Mouse (Mus musculus): ENCODE data around the gene Best1.

DNA sequence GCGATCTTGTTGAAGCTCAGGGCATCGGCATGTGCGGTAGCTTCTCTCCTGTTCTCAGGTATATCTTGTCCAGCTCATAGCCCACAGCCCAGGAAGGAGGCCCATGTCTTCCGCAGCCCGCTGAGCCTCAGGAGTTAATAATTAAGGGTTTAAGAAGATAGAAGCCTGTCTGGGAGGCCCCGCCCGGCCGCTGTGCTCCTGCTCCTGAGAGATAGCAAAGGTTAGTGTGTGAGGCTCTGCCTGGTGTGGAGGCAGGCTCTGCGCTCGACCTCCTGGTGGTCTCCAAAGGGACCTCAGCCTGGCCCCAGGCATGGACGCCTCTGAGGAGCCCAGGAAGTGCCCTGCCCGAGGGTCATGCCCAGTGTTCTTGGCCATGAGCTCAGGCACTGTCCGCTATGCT lies 13.4 kb upstream of the Best1 start:
- TF ChIP-seq CTCF (IDR thresholded peaks at IDR 0.05; ENCODE audit: borderline replicate concordance, insufficient read depth, low read length) (no peak), POLR2A (IDR thresholded peaks at IDR 0.05; ENCODE audit: low read depth, low read length) (no peak)
